Mouse (Mus musculus) CH12.LX (cell line): Measurements from ENCODE around the gene Bsg. TPM values are rescaled to one million over a fixed set of nuclear protein-coding genes. Genes with fewer than 3 reads are reported as not detected.

Experiments used
- DNase-seq: peaks from one replicate; pipeline ENCODE4 v3.0.0-alpha.2; 2013; ENCODE audit errors: extremely low read depth
- H3K27ac ChIP-seq: 2 replicates; pipeline ENCODE4 v1.5.1; 2012; ENCODE audit warnings: low read depth, mild to moderate bottlenecking, control low read depth, moderate library complexity; ENCODE audit not compliant: insufficient read depth
- H3K27me3 ChIP-seq: replicated peaks from 2 replicates; pipeline ENCODE3; 2012; ENCODE audit warnings: inconsistent platforms
- H3K36me3 ChIP-seq, 2 experiments: replicated peaks in 1 of 2; 2 replicates each; pipeline versions ENCODE3 to v1.6.1; 2012; ENCODE audit warnings: inconsistent platforms in 1 of 2, low read length in 1 of 2, mild to moderate bottlenecking in 1 of 2, mixed read lengths in 1 of 2, moderate library complexity in 1 of 2; ENCODE audit not compliant: control insufficient read depth in 1 of 2, insufficient read depth in 1 of 2
- H3K4me1 ChIP-seq, 2 experiments: 2 replicates each; pipeline ENCODE4 v1.6.1; 2012; ENCODE audit warnings: inconsistent platforms in 1 of 2, moderate library complexity in 1 of 2; ENCODE audit not compliant: insufficient read depth in 2 of 2, control insufficient read depth in 1 of 2
- H3K4me2 ChIP-seq: 2 replicates; pipeline ENCODE4 v1.6.1; 2012; ENCODE audit warnings: low read depth, mild to moderate bottlenecking, control low read depth; ENCODE audit not compliant: poor library complexity, insufficient read depth, severe bottlenecking
- H3K4me3 ChIP-seq, 3 experiments: fragments of 150-350 bp in 1 of 3; sonication (generic) in 1 of 3; replicated peaks in 1 of 3; 2 replicates each; pipeline versions ENCODE3 to v1.5.1; 2011 to 2012; ENCODE audit warnings: low read depth in 2 of 3, low read length in 2 of 3, mild to moderate bottlenecking in 2 of 3, moderate library complexity in 2 of 3, control low read depth in 1 of 3, improper control_type of control experiment in 1 of 3, inconsistent platforms in 1 of 3, mixed read lengths in 1 of 3; ENCODE audit not compliant: poor library complexity in 1 of 3
- H3K79me2 ChIP-seq: replicated peaks from 2 replicates; pipeline ENCODE4 v1.6.1; 2012; ENCODE audit warnings: mild to moderate bottlenecking, moderate library complexity; ENCODE audit not compliant: control insufficient read depth, poor library complexity, insufficient read depth, severe bottlenecking; ENCODE audit errors: extremely low read depth
- H3K9ac ChIP-seq: 2 replicates; pipeline ENCODE4 v1.6.1; 2012; ENCODE audit warnings: low read depth, mild to moderate bottlenecking, control low read depth, moderate library complexity; ENCODE audit not compliant: insufficient read depth
- H3K9me3 ChIP-seq: replicated peaks from 2 replicates; pipeline ENCODE3; 2012; ENCODE audit warnings: low read length, inconsistent platforms, mixed read lengths
- CHD1 ChIP-seq: IDR thresholded peaks from 2 replicates; pipeline ENCODE4 v1.6.1; 2012; ENCODE audit warnings: low read depth, low read length, improper control_type of control experiment, inconsistent platforms
- ELF1 ChIP-seq: IDR thresholded peaks from 2 replicates; pipeline ENCODE4 v1.6.1; 2014; ENCODE audit warnings: low read depth, mild to moderate bottlenecking, inconsistent platforms, low read length, improper control_type of control experiment
- HCFC1 ChIP-seq: IDR thresholded peaks from 2 replicates; pipeline ENCODE4 v1.6.1; 2012; ENCODE audit warnings: low read depth, mild to moderate bottlenecking, inconsistent platforms, low read length, improper control_type of control experiment
- JUN ChIP-seq: IDR thresholded peaks from 2 replicates; pipeline ENCODE4 v1.6.1; 2011; ENCODE audit warnings: low read depth, mild to moderate bottlenecking, low read length, improper control_type of control experiment, moderate library complexity; ENCODE audit not compliant: insufficient read depth
- KAT2A ChIP-seq: IDR thresholded peaks from 2 replicates; pipeline ENCODE4 v1.6.1; 2012; ENCODE audit warnings: low read length, improper control_type of control experiment, inconsistent platforms; ENCODE audit not compliant: insufficient replicate concordance
- MAX ChIP-seq: IDR thresholded peaks from 2 replicates; pipeline ENCODE4 v1.6.1; 2011; ENCODE audit warnings: low read length, improper control_type of control experiment
- MAZ ChIP-seq: IDR thresholded peaks from 2 replicates; pipeline ENCODE4 v1.6.1; 2012; ENCODE audit warnings: low read depth, mild to moderate bottlenecking, inconsistent platforms, low read length, improper control_type of control experiment, moderate library complexity
- MXI1 ChIP-seq: IDR thresholded peaks from 2 replicates; pipeline ENCODE4 v1.6.1; 2011; ENCODE audit warnings: mild to moderate bottlenecking, low read depth, low read length, improper control_type of control experiment
- NRF1 ChIP-seq: IDR thresholded peaks from 2 replicates; pipeline ENCODE4 v1.6.1; 2014; ENCODE audit warnings: low read depth, mild to moderate bottlenecking, inconsistent platforms, low read length, improper control_type of control experiment, moderate library complexity
- RAD21 ChIP-seq: IDR thresholded peaks from 2 replicates; pipeline ENCODE4 v1.6.1; 2011; ENCODE audit warnings: low read depth, mild to moderate bottlenecking, low read length, improper control_type of control experiment, moderate library complexity
- RCOR1 ChIP-seq: conservative IDR thresholded peaks from 2 replicates; pipeline ENCODE4 v1.6.1; 2012; ENCODE audit warnings: low read depth, mild to moderate bottlenecking, inconsistent platforms, low read length, improper control_type of control experiment
- SMC3 ChIP-seq: IDR thresholded peaks from 2 replicates; pipeline ENCODE4 v1.6.1; 2011; ENCODE audit warnings: low read depth, low read length, improper control_type of control experiment
- TBP ChIP-seq: conservative IDR thresholded peaks from 2 replicates; pipeline ENCODE4 v1.6.1; 2011; ENCODE audit warnings: low read depth, low read length, improper control_type of control experiment
- TCF12 ChIP-seq: IDR thresholded peaks from 2 replicates; pipeline ENCODE4 v1.6.1; 2014; ENCODE audit warnings: low read depth, mild to moderate bottlenecking, inconsistent platforms, low read length, improper control_type of control experiment
- UBTF ChIP-seq: IDR thresholded peaks from 2 replicates; pipeline ENCODE4 v1.6.1; 2012; ENCODE audit warnings: low read depth, mild to moderate bottlenecking, inconsistent platforms, low read length, improper control_type of control experiment, moderate library complexity
- ZC3H11A ChIP-seq: IDR thresholded peaks from 2 replicates; pipeline ENCODE4 v1.6.1; 2012; ENCODE audit warnings: low read depth, mild to moderate bottlenecking, inconsistent platforms, low read length, improper control_type of control experiment
- dilution Hi-C: fragments of 300-500 bp; cut with MboI; formaldehyde crosslinking; loops from 2 replicates; pipeline ENCODE4 v1.14.3; 2020; ENCODE audit warnings: low sequenced_read_pairs; ENCODE audit not compliant: extremely low pct_unique_long_range_greater_than_20kb, extremely low pct_ligation_motif_present
- in situ Hi-C: fragments of 300-500 bp; cut with MboI; formaldehyde crosslinking; loops from 3 replicates; pipeline ENCODE4 v1.14.3; 2019; ENCODE audit warnings: low sequenced_read_pairs, low pct_ligation_motif_present, low pct_unique_long_range_greater_than_20kb, mixed read lengths
- polyA plus RNA-seq: library from polyadenylated mRNA; unstranded; fragments of >175 nt; gene quantifications from 2 replicates; pipeline ENCODE4 v1.2.1, GENCODE M21; 2012; ENCODE audit warnings: low read depth; ENCODE audit not compliant: insufficient read length
- total RNA-seq, 2 experiments: library from RNA; depleted of rRNA; stranded (reverse); fragments of 300-350 nt in 1 of 2; fragments of >200 nt in 1 of 2; gene quantifications; 2 replicates each; pipeline ENCODE4 v1.2.3; 2012 to 2014

The Bsg gene
- total and polyA plus RNA-seq, 3 experiments, result 360 to 710 (median 421) TPM

DNA sequence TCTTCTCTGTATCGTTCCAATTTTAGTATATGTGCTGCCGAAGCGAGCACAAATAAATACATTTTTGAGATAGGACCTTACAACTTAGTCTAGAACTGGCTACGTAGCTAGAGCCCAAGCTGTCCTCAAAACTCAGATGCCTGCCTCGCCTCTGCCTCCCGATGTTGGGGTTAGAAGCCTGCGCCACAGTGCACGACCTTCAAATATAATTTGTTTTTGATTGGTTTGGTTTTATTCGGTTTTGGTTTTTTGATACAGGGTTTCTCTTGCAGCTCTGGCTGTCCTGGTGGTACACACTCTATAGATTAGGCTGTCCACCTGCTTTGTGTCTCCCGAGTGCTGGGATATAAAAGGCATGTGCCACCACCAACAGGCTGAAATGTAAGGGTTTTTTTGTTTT is 750 bp upstream of the Bsg start:
- H3K9me3 ChIP-seq, result no peaks in the 10 kb centered on the region
- 0 out of 2 replicates have a peak overlapping the region, but pooled peaks have one; percentile 30 for H3K4me2 ChIP-seq
- peaks cover 4 to 29% of the 10 kb centered on the region in 2 experiments for H3K36me3 ChIP-seq
- dilution Hi-C loops, result no loop called here
- H3K27ac ChIP-seq, result no peak overlapping the region
- H3K4me3 ChIP-seq, result peak overlapping the region in 2 of 3 experiments; percentile 12 to 87
- no peaks in the 10 kb centered on the region for H3K27me3 ChIP-seq
- TF ChIP-seq HCFC1 (no peak), KAT2A (no peak), NRF1 (no peak), ELF1 (no peak), RAD21 (no peak), RCOR1 (no peak), ZC3H11A (no peak), MAZ (no peak), UBTF (no peak), SMC3 (no peak), JUN (no peak), CHD1 (no peak), MAX (no peak)
- TF ChIP-seq, all 38 proteins: peak for 0
- no peak for DNase-seq
- H3K9ac ChIP-seq, result no peak overlapping the region
- H3K4me1 ChIP-seq, result peaks cover 21 to 33% of the 10 kb centered on the region in 2 experiments
- in situ Hi-C loops, result no loop called here
- H3K79me2 ChIP-seq, result peaks cover 38% of the 10 kb centered on the region

DNA sequence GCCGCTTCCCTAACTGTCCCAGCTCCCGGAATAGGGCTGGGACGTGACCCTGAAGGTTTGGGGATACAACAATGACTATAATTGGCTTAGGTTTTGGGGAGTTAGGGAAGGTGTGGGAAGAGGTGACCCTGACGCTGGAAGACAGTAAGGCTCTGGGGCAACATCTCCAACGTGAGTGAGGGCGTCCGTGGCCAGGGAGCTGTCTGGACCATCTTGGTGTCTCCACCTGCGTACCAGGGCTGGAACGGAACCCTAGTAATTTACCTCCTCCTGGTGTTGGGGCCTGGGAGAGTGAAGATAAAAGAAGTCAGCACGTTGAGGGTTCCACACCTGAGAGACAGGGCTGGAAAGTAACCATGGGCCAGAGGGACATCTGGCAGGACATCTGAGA is 674 bp downstream of the Bsg start:
- in situ Hi-C loops, result no loop called here
- Histone ChIP-seq H3K9ac (peak overlapping the region; percentile 95), H3K4me1 (peaks cover 21 to 33% of the 10 kb centered on the region in 2 experiments), H3K27ac (no peak overlapping the region), H3K27me3 (no peaks in the 10 kb centered on the region), H3K4me3 (peak overlapping the region; percentile 82 to 94 (median 87)), H3K79me2 (peaks cover 46% of the 10 kb centered on the region), H3K4me2 (peak overlapping the region; percentile 64), H3K9me3 (no peaks in the 10 kb centered on the region), H3K36me3 (peaks cover 18 to 43% of the 10 kb centered on the region in 2 experiments)
- no peak for DNase-seq
- dilution Hi-C loops, result no loop called here
- TF ChIP-seq TBP, result no peak
- TF ChIP-seq MXI1, result 0 out of 2 replicates have a peak, but pooled peaks have one; percentile 5
- TF ChIP-seq TCF12, result no peak
